Mouse (Mus musculus) intestine, postnatal 0 days (tissue): ENCODE data around the gene Oxa1l. TPM values are rescaled to one million over a fixed set of nuclear protein-coding genes. Genes with fewer than 3 reads are reported as not detected.

Experiments used
- ATAC-seq: fragments of 200-750 bp; cut with Nextera tagmentation; 2 replicates; pipeline ENCODE4 v1.8.0; 2017; ENCODE audit warnings: mild to moderate bottlenecking, moderate TSS enrichment, moderate library complexity
- H3K27ac ChIP-seq: fragments of 300-500 bp; sonication (generic); 2 replicates; pipeline ENCODE4 v1.5.1; 2014; ENCODE audit warnings: mild to moderate bottlenecking, low read depth, low read length, moderate library complexity
- H3K27me3 ChIP-seq: fragments of 300-500 bp; sonication (generic); replicated peaks from 2 replicates; pipeline ENCODE4 v1.6.1; 2014; ENCODE audit warnings: low read length, mixed read lengths; ENCODE audit not compliant: control insufficient read depth, insufficient read depth
- H3K36me3 ChIP-seq: fragments of 300-500 bp; sonication (generic); 2 replicates; pipeline ENCODE4 v1.6.1; 2014; ENCODE audit warnings: mild to moderate bottlenecking, moderate library complexity; ENCODE audit not compliant: control insufficient read depth, insufficient read depth
- H3K4me1 ChIP-seq: fragments of 300-500 bp; sonication (generic); replicated peaks from 2 replicates; pipeline ENCODE4 v1.6.1; 2014; ENCODE audit warnings: antibody characterized with exemption, low read length, mixed read lengths; ENCODE audit not compliant: control insufficient read depth, insufficient read depth
- H3K4me2 ChIP-seq: fragments of 300-500 bp; sonication (generic); replicated peaks from 2 replicates; pipeline ENCODE4 v1.6.1; 2014; ENCODE audit warnings: low read depth, mild to moderate bottlenecking, moderate library complexity
- H3K4me3 ChIP-seq: fragments of 300-500 bp; sonication (generic); 2 replicates; pipeline ENCODE4 v1.5.1; 2014; ENCODE audit warnings: low read depth, low read length
- H3K9ac ChIP-seq: fragments of 300-500 bp; sonication (generic); 2 replicates; pipeline ENCODE4 v1.6.1; 2014; ENCODE audit warnings: mild to moderate bottlenecking, low read depth, low read length
- H3K9me3 ChIP-seq: fragments of 300-500 bp; sonication (generic); 2 replicates; pipeline ENCODE4 v1.6.1; 2016; ENCODE audit warnings: mixed run types; ENCODE audit not compliant: control insufficient read depth
- CTCF ChIP-seq: sonication (generic); IDR thresholded peaks from 2 replicates; pipeline ENCODE4 v1.5.1; 2016; ENCODE audit warnings: low read depth, mild to moderate bottlenecking, control low read depth, antibody characterized with exemption, moderate library complexity
- WGBS: fragments of 180-500 bp; shearing (Covaris S2); extraction: QIAGEN DNeasy Blood & Tissue Kit; methylation state at CpG from one replicate; pipeline ENCODE4 v1.1.7; 2014; 5-methylcytosine and 5-hydroxymethylcytosine counted together
- polyA plus RNA-seq: library from polyadenylated mRNA; unstranded; fragments of >200 nt; fragmentation: Nextera tagmentation; extraction: Ambion mirVana; gene quantifications from 2 replicates; pipeline ENCODE4 v1.2.1, GENCODE M21; 2015

Gene Oxa1l
- polyA plus RNA-seq, 1 experiment from 2014 or later = 35.5 TPM

DNA sequence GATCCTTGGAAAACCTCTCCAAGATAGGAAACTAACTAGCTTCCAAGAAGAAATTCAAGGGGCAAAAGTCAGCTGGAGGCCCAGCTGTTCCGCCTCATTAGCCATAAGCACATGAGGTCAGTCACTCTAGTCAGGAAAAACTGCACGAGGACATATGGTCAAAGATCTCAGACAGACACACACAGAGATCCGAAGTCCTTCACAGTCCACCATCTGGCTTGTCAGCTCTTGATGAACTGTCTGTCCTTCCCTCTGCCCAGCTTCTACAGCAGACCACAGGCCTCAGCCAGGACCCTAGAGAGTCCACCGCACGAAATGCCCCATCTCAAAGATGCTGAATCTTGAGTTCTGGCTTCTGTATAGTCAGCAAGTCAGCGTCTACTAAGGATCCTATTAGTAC lies 26.9 kb downstream of the Oxa1l start:
- Histone ChIP-seq H3K4me1 (peaks cover 16% of the 10 kb centered on the region), H3K36me3 (0 out of 2 replicates have a peak, but pooled peaks cover 4% of the 10 kb centered on the region), H3K4me3 (no peak overlapping the region), H3K27me3 (no peaks in the 10 kb centered on the region), H3K4me2 (peak overlapping the region; percentile 13; the same call in 1 of the 2 replicates), H3K27ac (peak overlapping the region; percentile 86), H3K9me3 (no peaks in the 10 kb centered on the region), H3K9ac (no peak overlapping the region)
- WGBS = 42% methylated on average over 6 of the region's 6 CpGs
- ATAC-seq = peak; percentile 41
- no peak for TF ChIP-seq CTCF

DNA sequence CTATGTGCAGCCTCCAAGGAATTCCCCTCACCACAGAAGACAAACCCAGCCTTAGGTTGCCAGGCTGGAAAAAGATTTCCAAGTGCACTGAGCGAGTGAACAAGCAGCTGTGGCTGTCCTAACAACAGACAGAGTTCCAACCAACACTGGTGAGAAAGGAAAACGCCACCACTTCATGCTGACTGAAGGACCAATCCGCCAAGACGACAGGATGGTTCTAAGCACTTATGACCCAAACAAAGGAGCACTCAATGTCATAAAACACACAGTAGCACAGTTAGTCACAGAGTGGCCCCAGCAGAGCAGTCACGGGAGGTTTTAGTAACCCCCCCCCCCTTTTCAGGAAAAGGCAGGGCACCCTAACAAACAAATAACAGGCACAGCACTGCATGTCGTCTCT lies 30.2 kb downstream of the Oxa1l start:
- Histone ChIP-seq H3K36me3 (peaks cover 9% of the 10 kb centered on the region; the same call in 1 of the 2 replicates), H3K4me1 (peaks cover 8% of the 10 kb centered on the region), H3K4me2 (no peak overlapping the region), H3K4me3 (no peak overlapping the region), H3K27me3 (no peaks in the 10 kb centered on the region), H3K27ac (no peak overlapping the region), H3K9me3 (no peaks in the 10 kb centered on the region), H3K9ac (no peak overlapping the region)
- 49% methylated on average over 6 of the region's 6 CpGs for WGBS
- no peak for ATAC-seq
- no peak for TF ChIP-seq CTCF

DNA sequence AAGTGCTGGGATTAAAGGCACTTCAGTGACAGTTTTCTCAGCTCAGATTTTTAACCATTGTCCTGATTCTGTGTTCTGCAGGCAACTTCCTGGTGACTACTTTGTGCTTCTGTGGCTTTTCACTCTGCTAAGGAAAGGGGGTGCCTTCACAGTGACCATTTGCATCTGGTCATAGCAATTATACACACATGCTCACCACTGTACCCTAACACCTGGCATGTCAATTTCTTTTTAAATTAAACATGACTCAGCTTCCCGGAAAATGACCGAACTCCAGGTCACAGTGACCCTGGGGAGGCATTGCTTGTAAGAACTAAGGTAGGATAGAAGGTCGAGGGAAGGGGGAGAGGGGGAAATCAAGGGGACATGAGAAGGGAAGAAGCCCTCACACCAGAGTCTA lies 33.2 kb downstream of the Oxa1l start:
- H3K4me1 ChIP-seq = peaks cover 3% of the 10 kb centered on the region; the same call in 1 of the 2 replicates
- TF ChIP-seq CTCF = no peak
- H3K36me3 ChIP-seq = peaks cover 18% of the 10 kb centered on the region; the same call in 1 of the 2 replicates
- H3K27me3 ChIP-seq = no peaks in the 10 kb centered on the region
- no peak overlapping the region for H3K9ac ChIP-seq
- no peaks in the 10 kb centered on the region for H3K9me3 ChIP-seq
- no peak for ATAC-seq
- no peak overlapping the region for H3K27ac ChIP-seq
- 72% methylated on average over 3 of the region's 3 CpGs for WGBS
- H3K4me2 ChIP-seq = no peak overlapping the region
- no peak overlapping the region for H3K4me3 ChIP-seq

DNA sequence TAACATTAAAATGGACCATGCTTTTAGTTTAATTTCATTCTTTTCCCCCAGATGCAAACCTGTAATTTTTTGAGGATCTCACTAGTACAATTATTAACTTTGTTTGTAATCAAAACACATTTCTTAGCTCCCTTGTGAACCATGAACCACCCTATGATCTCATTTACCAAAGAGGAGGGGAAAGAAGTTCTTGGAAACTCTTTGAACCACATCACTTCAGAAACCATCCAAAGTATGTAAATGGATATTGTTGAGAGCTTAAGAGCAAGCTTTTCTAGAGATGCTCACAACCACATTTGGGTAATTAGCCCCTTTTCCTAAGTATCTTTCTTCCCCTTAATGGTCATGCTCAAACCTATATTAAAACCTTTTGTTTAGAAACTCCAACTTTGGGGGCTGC lies 33.7 kb downstream of the Oxa1l start:
- no peak for ATAC-seq
- Histone ChIP-seq H3K27me3 (no peaks in the 10 kb centered on the region), H3K36me3 (peaks cover 18% of the 10 kb centered on the region; the same call in 1 of the 2 replicates), H3K4me3 (no peak overlapping the region), H3K27ac (no peak overlapping the region), H3K4me1 (no peaks in the 10 kb centered on the region; the same call in 1 of the 2 replicates), H3K9me3 (no peaks in the 10 kb centered on the region), H3K4me2 (no peak overlapping the region), H3K9ac (no peak overlapping the region)
- TF ChIP-seq CTCF = no peak

DNA sequence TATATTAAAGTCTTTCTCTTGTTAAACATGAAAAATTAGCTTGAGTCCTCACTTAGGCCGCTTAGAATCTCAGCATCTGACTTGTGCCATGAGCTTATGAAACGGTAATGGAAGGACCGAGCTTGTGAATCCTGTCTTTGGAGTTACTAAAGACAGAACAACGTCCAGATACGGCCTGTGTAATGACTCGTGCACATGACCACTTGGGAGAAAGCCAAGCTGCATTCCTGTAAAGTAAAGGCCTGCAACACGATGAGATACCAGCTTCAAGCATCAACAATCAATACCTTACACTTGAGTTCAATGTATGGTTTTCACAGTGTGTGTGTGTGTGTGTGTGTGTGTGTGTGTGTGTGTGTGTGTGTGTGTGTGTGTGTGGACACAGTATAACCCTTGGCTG lies 36.1 kb downstream of the Oxa1l start:
- no peak overlapping the region for H3K4me2 ChIP-seq
- no peaks in the 10 kb centered on the region for H3K9me3 ChIP-seq
- TF ChIP-seq CTCF = no peak
- 44% methylated on average over 7 of the region's 7 CpGs for WGBS
- peaks cover 18% of the 10 kb centered on the region; the same call in 1 of the 2 replicates for H3K36me3 ChIP-seq
- H3K9ac ChIP-seq = no peak overlapping the region
- H3K27ac ChIP-seq = no peak overlapping the region; the same call in 1 of the 2 replicates
- no peaks in the 10 kb centered on the region; the same call in 1 of the 2 replicates for H3K4me1 ChIP-seq
- peak; percentile 23; the same call in 1 of the 2 replicates for ATAC-seq
- H3K27me3 ChIP-seq = no peaks in the 10 kb centered on the region
- H3K4me3 ChIP-seq = no peak overlapping the region

DNA sequence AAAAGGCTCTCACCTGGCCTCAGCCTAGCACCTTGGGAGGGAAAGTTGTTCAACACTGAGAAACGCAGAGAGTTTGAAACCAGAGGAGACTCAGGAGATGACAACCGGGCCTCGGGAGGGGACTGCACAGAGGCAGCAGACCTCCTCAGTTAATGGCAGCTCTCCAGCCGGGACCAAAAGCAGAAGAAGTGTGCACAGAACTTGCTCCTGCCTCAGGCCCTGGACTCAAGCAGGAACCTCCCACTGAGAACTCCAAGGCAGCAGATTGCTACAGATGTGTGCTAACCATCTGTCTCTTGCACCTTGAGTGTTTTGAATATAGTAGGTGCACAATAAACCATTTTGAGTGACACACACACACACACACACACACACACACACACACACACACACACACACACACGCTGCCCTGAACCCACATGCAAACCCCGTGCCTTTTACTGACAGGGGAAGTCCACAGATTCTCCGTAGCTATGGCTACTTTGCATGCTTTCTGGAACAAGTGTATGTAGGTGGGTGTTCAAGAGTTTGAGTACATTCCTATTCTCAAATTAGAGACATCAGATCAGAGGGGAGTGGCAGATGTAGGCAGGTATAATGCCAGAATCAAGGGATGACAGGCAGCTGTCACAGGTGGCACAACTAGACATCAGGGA lies 37.4 kb downstream of the Oxa1l start:
- no peak for TF ChIP-seq CTCF
- no peak overlapping the region for H3K9ac ChIP-seq
- no peaks in the 10 kb centered on the region for H3K9me3 ChIP-seq
- H3K36me3 ChIP-seq = peaks cover 21% of the 10 kb centered on the region; the same call in 1 of the 2 replicates
- H3K4me1 ChIP-seq = no peaks in the 10 kb centered on the region; the same call in 1 of the 2 replicates
- H3K4me2 ChIP-seq = no peak overlapping the region
- 75% methylated on average over 7 of the region's 7 CpGs for WGBS
- H3K4me3 ChIP-seq = no peak overlapping the region
- H3K27ac ChIP-seq = no peak overlapping the region
- no peak for ATAC-seq
- no peaks in the 10 kb centered on the region for H3K27me3 ChIP-seq
